Mouse (Mus musculus): ENCODE results near the gene Sirt2. TPM values are rescaled to one million over a fixed set of nuclear protein-coding genes. Genes with fewer than 3 reads are reported as not detected.

Sirt2 gene
- total and polyA plus RNA-seq, 3 experiments = 40.9 to 128 (median 68.3) TPM

DNA sequence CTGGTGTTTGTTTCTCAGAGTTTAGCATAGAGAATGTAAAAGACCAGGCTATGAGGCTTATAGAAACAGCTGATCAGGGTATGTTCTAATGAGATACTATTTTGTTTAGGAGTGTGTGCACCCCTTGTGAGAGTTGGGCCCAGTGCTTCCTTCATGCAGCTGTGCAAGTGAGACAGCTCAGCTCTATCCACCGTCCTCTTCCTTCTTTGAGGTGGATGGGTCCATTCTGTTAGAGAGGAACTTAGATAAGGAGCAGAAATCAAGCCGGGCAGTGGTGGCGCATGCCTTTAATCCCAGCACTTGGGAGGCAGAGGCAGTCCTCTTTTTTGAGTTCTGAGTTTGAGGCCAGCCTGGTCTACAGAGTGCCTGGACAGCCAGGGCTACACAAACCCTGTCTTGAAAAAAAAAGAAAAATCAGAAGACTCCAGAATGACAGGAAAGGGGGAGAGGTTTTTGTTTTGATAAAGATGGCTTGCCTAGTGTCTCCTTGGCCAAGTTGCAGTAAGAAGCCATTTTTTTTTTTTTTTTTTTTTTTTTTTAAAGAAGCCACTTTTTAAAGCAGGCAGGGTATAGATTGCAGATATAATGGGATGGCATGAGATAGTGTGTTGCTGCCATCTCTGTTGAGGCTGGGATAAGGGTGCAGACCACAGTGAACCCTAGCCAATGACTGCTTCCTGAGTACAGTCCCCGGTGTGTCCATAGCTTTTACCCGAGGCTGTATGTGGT is 47.9 kb downstream of the Sirt2 start:
- no peak overlapping the region for H3K4me3 ChIP-seq (replicated peaks in 1 of 3; ENCODE audit: low read depth in 2 of 3, low read length in 2 of 3, poor library complexity in 1 of 3)
- peaks cover 69 to 75% of the 10 kb centered on the region in 2 experiments for H3K36me3 ChIP-seq (replicated peaks in 1 of 2; ENCODE audit: control insufficient read depth in 1 of 2, insufficient read depth in 1 of 2, low read length in 1 of 2)
- H3K9ac ChIP-seq (ENCODE audit: insufficient read depth, low read depth) = 0 out of 2 replicates have a peak overlapping the region, but pooled peaks have one; percentile 13
- no peak for DNase-seq (ENCODE audit: extremely low read depth)
- dilution Hi-C loops (cut with MboI; ENCODE audit: extremely low pct_ligation_motif_present, extremely low pct_unique_long_range_greater_than_20kb, low sequenced_read_pairs) (no loop called here), in situ Hi-C loops (cut with MboI; ENCODE audit: low pct_ligation_motif_present, low pct_unique_long_range_greater_than_20kb, low sequenced_read_pairs) (no loop called here)
- H3K9me3 ChIP-seq (replicated peaks; ENCODE audit: low read length) = no peaks in the 10 kb centered on the region
- TF ChIP-seq E2F4 (IDR thresholded peaks at IDR 0.05; ENCODE audit: insufficient replicate concordance, low read depth, low read length) (no peak), NRF1 (IDR thresholded peaks at IDR 0.05; ENCODE audit: low read depth, low read length) (no peak), ZNF384 (IDR thresholded peaks at IDR 0.05; ENCODE audit: low read depth, low read length) (peak; percentile 56), EP300 (IDR thresholded peaks at IDR 0.05; ENCODE audit: low read length) (no peak), MAZ (IDR thresholded peaks at IDR 0.05; ENCODE audit: low read depth, low read length) (no peak), POLR2A (IDR thresholded peaks at IDR 0.05; ENCODE audit: low read depth, low read length) (no peak)
- H3K27ac ChIP-seq (ENCODE audit: insufficient read depth, low read depth) = peak overlapping the region; percentile 22; the same call in 1 of the 2 replicates
- H3K4me2 ChIP-seq (ENCODE audit: insufficient read depth, low read depth, poor library complexity, severe bottlenecking) = no peak overlapping the region
- no peaks in the 10 kb centered on the region for H3K27me3 ChIP-seq (replicated peaks)
- peaks cover 73% of the 10 kb centered on the region for H3K79me2 ChIP-seq (replicated peaks; ENCODE audit: control insufficient read depth, extremely low read depth, insufficient read depth, poor library complexity, severe bottlenecking)
- peaks cover 17 to 68% of the 10 kb centered on the region in 2 experiments for H3K4me1 ChIP-seq (ENCODE audit: control insufficient read depth in 1 of 2, insufficient read depth in 2 of 2)

DNA sequence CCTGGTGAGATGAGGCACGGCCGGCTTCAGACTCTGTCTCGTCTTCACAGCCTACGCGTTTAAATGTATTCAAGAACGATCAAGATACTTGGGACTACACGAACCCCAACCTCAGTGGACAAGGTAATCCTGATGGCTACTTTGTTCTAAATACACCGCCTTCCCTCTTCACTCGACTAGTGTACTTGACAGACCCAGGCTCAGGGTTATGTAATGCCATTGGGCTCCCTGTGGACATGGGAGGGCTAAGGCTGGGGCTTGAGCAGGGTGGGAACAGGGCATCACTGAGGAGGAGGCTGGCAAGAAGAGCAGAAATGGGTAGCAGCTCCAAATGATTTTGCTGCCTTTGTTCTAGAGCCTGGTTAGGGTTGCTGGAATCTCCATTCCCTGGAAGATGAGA is 48.7 kb downstream of the Sirt2 start:
- Histone ChIP-seq H3K27me3 (replicated peaks) (no peaks in the 10 kb centered on the region), H3K79me2 (replicated peaks; ENCODE audit: control insufficient read depth, extremely low read depth, insufficient read depth, poor library complexity, severe bottlenecking) (peaks cover 78% of the 10 kb centered on the region), H3K4me3 (replicated peaks in 1 of 3; ENCODE audit: low read depth in 2 of 3, low read length in 2 of 3, poor library complexity in 1 of 3) (no peak overlapping the region), H3K4me2 (ENCODE audit: insufficient read depth, low read depth, poor library complexity, severe bottlenecking) (no peak overlapping the region), H3K9ac (ENCODE audit: insufficient read depth, low read depth) (no peak overlapping the region), H3K4me1 (ENCODE audit: control insufficient read depth in 1 of 2, insufficient read depth in 2 of 2) (peaks cover 22 to 76% of the 10 kb centered on the region in 2 experiments), H3K27ac (ENCODE audit: insufficient read depth, low read depth) (peak overlapping the region; percentile 37; the same call in 1 of the 2 replicates), H3K36me3 (replicated peaks in 1 of 2; ENCODE audit: control insufficient read depth in 1 of 2, insufficient read depth in 1 of 2, low read length in 1 of 2) (peaks cover 77 to 82% of the 10 kb centered on the region in 2 experiments), H3K9me3 (replicated peaks; ENCODE audit: low read length) (no peaks in the 10 kb centered on the region)
- dilution Hi-C loops (cut with MboI; ENCODE audit: extremely low pct_ligation_motif_present, extremely low pct_unique_long_range_greater_than_20kb, low sequenced_read_pairs) = no loop called here
- no peak for DNase-seq (ENCODE audit: extremely low read depth)
- TF ChIP-seq POLR2AphosphoS2 (IDR thresholded peaks at IDR 0.05; ENCODE audit: low read depth, low read length) = peak; percentile 39; the same call in 1 of the 2 replicates
- TF ChIP-seq KAT2A (IDR thresholded peaks at IDR 0.05; ENCODE audit: insufficient replicate concordance, low read length) = no peak
- in situ Hi-C loops (cut with MboI; ENCODE audit: low pct_ligation_motif_present, low pct_unique_long_range_greater_than_20kb, low sequenced_read_pairs) = no loop called here

DNA sequence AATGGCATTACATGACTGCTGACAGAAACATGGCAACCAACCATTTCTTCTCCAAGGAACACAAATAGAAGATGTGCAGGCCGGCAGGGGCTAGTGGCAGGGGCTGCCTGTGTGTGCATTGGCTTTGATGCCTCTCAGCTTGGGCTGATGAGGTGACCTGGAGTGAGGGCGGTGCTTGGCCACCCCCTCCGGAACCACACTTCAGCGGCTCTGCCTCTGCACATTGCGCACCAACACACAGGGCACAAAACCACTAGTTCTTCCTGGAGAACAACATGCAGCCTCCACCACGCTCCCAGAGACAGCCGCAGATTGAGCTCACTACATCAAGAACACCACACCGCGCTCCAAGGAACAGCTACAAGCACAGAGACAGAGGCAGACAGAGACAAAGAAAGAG is 49.7 kb downstream of the Sirt2 start:
- H3K4me3 ChIP-seq (replicated peaks in 1 of 3; ENCODE audit: low read depth in 2 of 3, low read length in 2 of 3, poor library complexity in 1 of 3) = peak overlapping the region in 2 of 3 experiments; percentile 6 to 49
- dilution Hi-C loops (cut with MboI; ENCODE audit: extremely low pct_ligation_motif_present, extremely low pct_unique_long_range_greater_than_20kb, low sequenced_read_pairs) (no loop called here), in situ Hi-C loops (cut with MboI; ENCODE audit: low pct_ligation_motif_present, low pct_unique_long_range_greater_than_20kb, low sequenced_read_pairs) (no loop called here)
- H3K36me3 ChIP-seq (replicated peaks in 1 of 2; ENCODE audit: control insufficient read depth in 1 of 2, insufficient read depth in 1 of 2, low read length in 1 of 2) = peaks cover 87 to 92% of the 10 kb centered on the region in 2 experiments
- peak overlapping the region; percentile 37 for H3K27ac ChIP-seq (ENCODE audit: insufficient read depth, low read depth)
- peak overlapping the region; percentile 11; the same call in 1 of the 2 replicates for H3K4me2 ChIP-seq (ENCODE audit: insufficient read depth, low read depth, poor library complexity, severe bottlenecking)
- peaks cover 29 to 86% of the 10 kb centered on the region in 2 experiments for H3K4me1 ChIP-seq (ENCODE audit: control insufficient read depth in 1 of 2, insufficient read depth in 2 of 2)
- peak; percentile 89 for DNase-seq (ENCODE audit: extremely low read depth)
- H3K27me3 ChIP-seq (replicated peaks) = no peaks in the 10 kb centered on the region
- no peaks in the 10 kb centered on the region for H3K9me3 ChIP-seq (replicated peaks; ENCODE audit: low read length)
- H3K9ac ChIP-seq (ENCODE audit: insufficient read depth, low read depth) = no peak overlapping the region
- H3K79me2 ChIP-seq (replicated peaks; ENCODE audit: control insufficient read depth, extremely low read depth, insufficient read depth, poor library complexity, severe bottlenecking) = peaks cover 78% of the 10 kb centered on the region
- TF ChIP-seq HCFC1 (IDR thresholded peaks at IDR 0.05; ENCODE audit: low read depth, low read length) (no peak; the same call in 1 of the 2 replicates), USF2 (conservative IDR thresholded peaks at IDR 0.05; ENCODE audit: low read depth, low read length) (no peak), CHD1 (IDR thresholded peaks at IDR 0.05; ENCODE audit: low read depth, low read length) (0 out of 2 replicates have a peak, but pooled peaks have one; percentile 13), ZC3H11A (IDR thresholded peaks at IDR 0.05; ENCODE audit: low read depth, low read length) (no peak), JUND (conservative IDR thresholded peaks at IDR 0.05; ENCODE audit: low read depth, low read length) (no peak), RAD21 (IDR thresholded peaks at IDR 0.05; ENCODE audit: low read depth, low read length) (no peak), ZMIZ1 (IDR thresholded peaks at IDR 0.05; ENCODE audit: low read depth, low read length) (no peak), MAFK (IDR thresholded peaks at IDR 0.05; ENCODE audit: insufficient replicate concordance, low read length) (no peak), MXI1 (IDR thresholded peaks at IDR 0.05; ENCODE audit: low read depth, low read length) (peak; percentile 52; the same call in 1 of the 2 replicates), NRF1 (IDR thresholded peaks at IDR 0.05; ENCODE audit: low read depth, low read length) (no peak), ZNF384 (IDR thresholded peaks at IDR 0.05; ENCODE audit: low read depth, low read length) (no peak), EP300 (IDR thresholded peaks at IDR 0.05; ENCODE audit: low read length) (no peak), KAT2A (IDR thresholded peaks at IDR 0.05; ENCODE audit: insufficient replicate concordance, low read length) (no peak), GABPA (IDR thresholded peaks at IDR 0.05; ENCODE audit: insufficient replicate concordance, low read depth, low read length) (no peak), E2F4 (IDR thresholded peaks at IDR 0.05; ENCODE audit: insufficient replicate concordance, low read depth, low read length) (no peak), SIN3A (IDR thresholded peaks at IDR 0.05; ENCODE audit: low read length) (no peak), RCOR1 (conservative IDR thresholded peaks at IDR 0.05; ENCODE audit: low read depth, low read length) (no peak), CTCF (conservative IDR thresholded peaks at IDR 0.05 in 1 of 2, IDR thresholded peaks at IDR 0.05 in 1 of 2; ENCODE audit: low read depth in 2 of 2, low read length in 2 of 2) (no peak), MEF2A (IDR thresholded peaks at IDR 0.05; ENCODE audit: borderline replicate concordance, low read depth, low read length) (no peak), TCF12 (IDR thresholded peaks at IDR 0.05; ENCODE audit: low read depth, low read length) (peak; percentile 68; the same call in 1 of the 2 replicates)
